Mouse (Mus musculus): ENCODE measurements at regions not wholly inside any gene's neighbourhood (a gene's known extent, or its start where the extent isn't known, plus 50 kb on each side); places are given as distances from the start of the nearest gene placed in this dataset.

- Histone ChIP-seq H3K4me2 (no peak overlapping the region), H3K36me3 (no peaks in the 10 kb centered on the region), H3K4me3 (no peak overlapping the region), H3K9ac (no peak overlapping the region), H3K9me3 (no peaks in the 10 kb centered on the region), H3K27ac (no peak overlapping the region), H3K27me3 (no peaks in the 10 kb centered on the region), H3K4me1 (peaks cover 3% of the 10 kb centered on the region; the same call in 1 of the 2 replicates)
- ATAC-seq (ENCODE audit: borderline replicate concordance, extremely low read depth, low FRiP score, low TSS enrichment): no peak
- 67% methylated on average over 7 of the region's 7 CpGs for WGBS
These were observed 1512.1 kb downstream of the Slc22a22 start for GRCm38 (mm10) chr15:55965296-55965695.

- WGBS: 88% methylated on average over 3 of the region's 3 CpGs
These were observed 1515.3 kb downstream of the Slc22a22 start for GRCm38 (mm10) chr15:55962093-55962492.

More at GRCm38 (mm10) chr15:55962093-55962492, 1515.3 kb downstream of the Slc22a22 start:
- no peak overlapping the region for H3K9ac ChIP-seq
- H3K4me3 ChIP-seq: no peak overlapping the region
- no peaks in the 10 kb centered on the region for H3K9me3 ChIP-seq
- no peaks in the 10 kb centered on the region for H3K36me3 ChIP-seq
- peaks cover 3% of the 10 kb centered on the region; the same call in 1 of the 2 replicates for H3K4me1 ChIP-seq
- H3K27ac ChIP-seq: no peak overlapping the region
- no peaks in the 10 kb centered on the region for H3K27me3 ChIP-seq
- no peak for ATAC-seq (ENCODE audit: borderline replicate concordance, extremely low read depth, low FRiP score, low TSS enrichment)
- H3K4me2 ChIP-seq: no peak overlapping the region
